Mouse (Mus musculus): Measurements from ENCODE around the gene Frmd8. TPM values are rescaled to one million over a fixed set of nuclear protein-coding genes. Genes with fewer than 3 reads are reported as not detected.

Frmd8 gene
- total and polyA plus RNA-seq, 3 experiments: 22.8 to 34.4 TPM; not detected in 1

GRCm38 (mm10) chr19:5800632-5801431 lies 74.2 kb downstream of the Frmd8 start:
- peak; percentile 76 for DNase-seq (ENCODE audit: low read depth, low spot score)
- Histone ChIP-seq H3K27ac (ENCODE audit: control insufficient read depth, low read depth, low read length) (peak overlapping the region; percentile 98), H3K79me2 (ENCODE audit: control insufficient read depth, insufficient read depth, low read length, poor library complexity) (peaks cover 52% of the 10 kb centered on the region), H3K9ac (ENCODE audit: control insufficient read depth, low read depth, low read length, poor library complexity, severe bottlenecking) (peak overlapping the region; percentile 90), H3K4me1 (ENCODE audit: control insufficient read depth in 1 of 2, insufficient read depth in 2 of 2, low read length in 2 of 2) (peaks cover 0 to 31% of the 10 kb centered on the region in 2 experiments; a peak in 2 of 4 replicates), H3K4me3 (ENCODE audit: control insufficient read depth in 1 of 2, insufficient read depth in 1 of 2, low read depth in 2 of 2, low read length in 2 of 2) (peak overlapping the region; percentile 58 to 84), H3K9me3 (replicated peaks; ENCODE audit: insufficient read depth, low read length) (no peaks in the 10 kb centered on the region), H3K36me3 (ENCODE audit: control insufficient read depth in 1 of 2, insufficient read depth in 2 of 2, low read length in 2 of 2) (peaks cover 15 to 35% of the 10 kb centered on the region in 2 experiments), H3K27me3 (ENCODE audit: control insufficient read depth in 1 of 2, insufficient read depth in 2 of 2, low read length in 2 of 2) (no peaks in the 10 kb centered on the region)
- TF ChIP-seq MYC (IDR thresholded peaks at IDR 0.05; ENCODE audit: low read depth, low read length): 0 out of 2 replicates have a peak, but pooled peaks have one; percentile 64
- no peak for TF ChIP-seq USF1 (IDR thresholded peaks at IDR 0.05; ENCODE audit: low read depth, low read length)
- peak; percentile 94 for TF ChIP-seq POLR2AphosphoS5 (IDR thresholded peaks at IDR 0.05; ENCODE audit: borderline replicate concordance, low read depth, low read length)
- peak; percentile 73 for TF ChIP-seq MAX (IDR thresholded peaks at IDR 0.05; ENCODE audit: low read length)
- no peak for TF ChIP-seq NELFE (IDR thresholded peaks at IDR 0.05; ENCODE audit: low read depth, low read length)
- 0 out of 2 replicates have a peak, but pooled peaks have one; percentile 54 for TF ChIP-seq UBTF (IDR thresholded peaks at IDR 0.05; ENCODE audit: borderline replicate concordance, insufficient read depth, low read depth, low read length)
- no peak for TF ChIP-seq ZNF384 (IDR thresholded peaks at IDR 0.05; ENCODE audit: low read depth, low read length)
- peak; percentile 85 for TF ChIP-seq MXI1 (IDR thresholded peaks at IDR 0.05; ENCODE audit: low read depth, low read length)
- no peak for TF ChIP-seq RCOR1 (IDR thresholded peaks at IDR 0.05; ENCODE audit: low read depth, low read length)
- peak; percentile 57; the same call in 1 of the 2 replicates for TF ChIP-seq SIN3A (IDR thresholded peaks at IDR 0.05; ENCODE audit: low read length)
- no peak for TF ChIP-seq BHLHE40 (IDR thresholded peaks at IDR 0.05; ENCODE audit: borderline replicate concordance, low read depth, low read length)
- TF ChIP-seq NRF1 (IDR thresholded peaks at IDR 0.05; ENCODE audit: insufficient read depth, low read depth, low read length, poor library complexity, severe bottlenecking): no peak
- no peak for TF ChIP-seq ELF1 (IDR thresholded peaks at IDR 0.05; ENCODE audit: low read depth, low read length)
- no peak for TF ChIP-seq TBP (IDR thresholded peaks at IDR 0.05; ENCODE audit: low read depth, low read length)
- no peak for TF ChIP-seq CHD2 (IDR thresholded peaks at IDR 0.05; ENCODE audit: low read length)
- TF ChIP-seq CTCF (IDR thresholded peaks at IDR 0.05 in 2 of 3, conservative IDR thresholded peaks at IDR 0.05 in 1 of 3; ENCODE audit: control insufficient read depth in 1 of 3, insufficient read depth in 1 of 3, low read depth in 2 of 3, low read length in 3 of 3, poor library complexity in 1 of 3, severe bottlenecking in 1 of 3): no peak
- no peak for TF ChIP-seq E2F4 (IDR thresholded peaks at IDR 0.05; ENCODE audit: borderline replicate concordance, low read depth, low read length)
- 0 out of 2 replicates have a peak, but pooled peaks have one; percentile 21 for TF ChIP-seq HCFC1 (IDR thresholded peaks at IDR 0.05; ENCODE audit: low read depth, low read length)
- peak; percentile 24 for TF ChIP-seq TAL1 (IDR thresholded peaks at IDR 0.05; ENCODE audit: low read length)
- no peak for TF ChIP-seq ZKSCAN1 (IDR thresholded peaks at IDR 0.05; ENCODE audit: low read depth, low read length)
- 0 out of 2 replicates have a peak, but pooled peaks have one; percentile 10 for TF ChIP-seq SMC3 (IDR thresholded peaks at IDR 0.05; ENCODE audit: low read depth, low read length)
- TF ChIP-seq JUND (IDR thresholded peaks at IDR 0.05; ENCODE audit: low read depth, low read length): no peak
- TF ChIP-seq KAT2A (conservative IDR thresholded peaks at IDR 0.05; ENCODE audit: low read depth, low read length): no peak
- TF ChIP-seq TCF12 (IDR thresholded peaks at IDR 0.05; ENCODE audit: low read depth, low read length): peak; percentile 26; the same call in 1 of the 2 replicates
- TF ChIP-seq ZC3H11A (IDR thresholded peaks at IDR 0.05; ENCODE audit: low read depth, low read length): no peak
- no peak; the same call in 1 of the 2 replicates for TF ChIP-seq CHD1 (IDR thresholded peaks at IDR 0.05; ENCODE audit: low read depth, low read length)
- no peak for TF ChIP-seq RAD21 (IDR thresholded peaks at IDR 0.05; ENCODE audit: low read depth, low read length)
- no peak for TF ChIP-seq USF2 (IDR thresholded peaks at IDR 0.05; ENCODE audit: borderline replicate concordance in 1 of 2, insufficient read depth in 1 of 2, low read depth in 1 of 2, low read length in 2 of 2)
- TF ChIP-seq ZMIZ1 (IDR thresholded peaks at IDR 0.05; ENCODE audit: low read depth, low read length): 0 out of 2 replicates have a peak, but pooled peaks have one; percentile 33
- TF ChIP-seq GABPA (IDR thresholded peaks at IDR 0.05; ENCODE audit: low read depth, low read length): no peak
- peak; percentile 54; the same call in 1 of the 2 replicates for TF ChIP-seq POLR2AphosphoS2 (IDR thresholded peaks at IDR 0.05; ENCODE audit: low read length)
- peak; percentile 26; the same call in 1 of the 2 replicates for TF ChIP-seq ETS1 (IDR thresholded peaks at IDR 0.05; ENCODE audit: low read depth, low read length)
- no peak for TF ChIP-seq GATA1 (IDR thresholded peaks at IDR 0.05; ENCODE audit: low read depth, low read length)
- no peak for TF ChIP-seq MYB (IDR thresholded peaks at IDR 0.05; ENCODE audit: low read depth, low read length)
- TF ChIP-seq MEF2A (IDR thresholded peaks at IDR 0.05; ENCODE audit: extremely low read depth, insufficient replicate concordance, low read depth, low read length, poor library complexity, severe bottlenecking): no peak
